ENCODE assay signal across 30 mouse cellular contexts in genomic region chr2:93503353-93503752, GRCm38 (mm10). TPM values are rescaled to one million over a fixed set of nuclear protein-coding genes. Genes with fewer than 3 reads are reported as not detected.
A peak's percentile ranks its signal among the peaks of the same experiment; 100 is the strongest.
DNase-seq lines count a peak whose midpoint lies in the region; ATAC-seq and TF ChIP-seq lines count a peak whose summit lies in the region.
"Had no signal": no experiment of that assay in that cellular context is flagged by ENCODE, and none has a peak within 500 bp of the region (broad histone marks: within the 10 kb centered on the region; RNA-seq: fewer than 3 reads in every experiment).

No protein-coding gene starts in this region.

- peak; percentile 80 for ATAC-seq in frontal cortex, adult (ENCODE audit: low TSS enrichment)
- ATAC-seq: activated CD4-positive, CD25-positive, alpha-beta regulatory T cell, adult 4 months; CD4-positive, CD25-positive, alpha-beta regulatory T cell, adult 4 months; forebrain, embryonic 14.5 days; forebrain, embryonic 16.5 days; Patski had no signal

- H3K4me1 ChIP-seq in lung, adult 2 months (ENCODE audit: control insufficient read depth, insufficient read depth, low read length): no peaks in the 10 kb centered on the region
- H3K4me1 ChIP-seq: forebrain, embryonic 12.5 days had no signal

- no peak for DNase-seq in frontal cortex, postnatal 25 days (ENCODE audit: low spot score in 2 of 2)
- peak; percentile 29 for DNase-seq in right cerebral cortex, adult 18-20 months
- DNase-seq in right cerebral cortex, postnatal 4 days: no peak
- peak; percentile 60 for DNase-seq in brain, adult 2 months (ENCODE audit: low read depth, low spot score)
- DNase-seq in lung, adult 2 months: no peak
- DNase-seq: adrenal gland, adult 8-10 months; adrenal gland, postnatal 14 days; adrenal gland, postnatal 36 days; B cell, adult 2 months; cerebellum, adult 11 months; cerebellum, adult 18-20 months; cerebellum, adult 8-10 months; cerebellum, adult 9-11 months; cerebellum, postnatal 14 days; cerebellum, postnatal 36 days; embryo, embryonic 11 days had no signal

- TF ChIP-seq CTCF in lung, adult 2 months (IDR thresholded peaks at IDR 0.05; ENCODE audit: insufficient read depth, low read length): no peak

- no peak for TF ChIP-seq POLR2A in lung, adult 2 months (IDR thresholded peaks at IDR 0.05; ENCODE audit: borderline replicate concordance, extremely low read depth, low read depth, low read length)

- H3K4me3 ChIP-seq in lung, adult 2 months (replicated peaks; ENCODE audit: extremely low read depth, low read depth, low read length): no peak overlapping the region
- H3K4me3 ChIP-seq: embryonic facial prominence, embryonic 13.5 days; embryonic facial prominence, embryonic 15.5 days; erythroblast, embryonic 14.5 days; forebrain, embryonic 10.5 days; forebrain, embryonic 12.5 days had no signal

- WGBS in lung, adult 2 months: 60% methylated on average over 4 of the region's 4 CpGs

RNA-seq across cellular contexts. Expression of gene Cd82, which starts 40.4 kb away (rescaled TPM):
- polyA plus RNA-seq in lung, adult 2 months (2012; rRNA removed): 170 and 176 TPM in 2 replicates

RNA-seq across cellular contexts. Expression of gene Gm10803, which starts 57.0 kb away (rescaled TPM):
- not detected in 2 replicates for polyA plus RNA-seq in lung, adult 2 months (2012; rRNA removed)
- polyA plus RNA-seq: activated CD4-positive, CD25-positive, alpha-beta regulatory T cell, adult 4 months; brain, embryonic 14.5 days; CD4-positive, CD25-positive, alpha-beta regulatory T cell, adult 4 months; embryonic facial prominence, embryonic 11.5 days; embryonic facial prominence, embryonic 13.5 days; embryonic facial prominence, embryonic 15.5 days; erythroblast, embryonic 14.5 days; forebrain, embryonic 10.5 days; forebrain, embryonic 12.5 days; forebrain, embryonic 14.5 days; forebrain, embryonic 16.5 days; G1E; Patski had no signal

Comparison
In these comparisons a context has a peak if more than half of its experiments do, and no peak if none do; other contexts are left out.
1. DNase-seq: peak in right cerebral cortex, adult 18-20 months (single experiment) and brain, adult 2 months (single experiment); none in frontal cortex, postnatal 25 days (0 of 2), right cerebral cortex, postnatal 4 days (single experiment) and lung, adult 2 months (single experiment).